Mouse (Mus musculus): Measurements from ENCODE around the gene Gfer.
A peak's percentile ranks its signal among the peaks of the same experiment; 100 is the strongest.
"Not testable (repeated sequence)": the region's sequence is repeated elsewhere in the genome, so short reads cannot be mapped to it uniquely, and the experiment has no call there.

Gene Gfer

DNA sequence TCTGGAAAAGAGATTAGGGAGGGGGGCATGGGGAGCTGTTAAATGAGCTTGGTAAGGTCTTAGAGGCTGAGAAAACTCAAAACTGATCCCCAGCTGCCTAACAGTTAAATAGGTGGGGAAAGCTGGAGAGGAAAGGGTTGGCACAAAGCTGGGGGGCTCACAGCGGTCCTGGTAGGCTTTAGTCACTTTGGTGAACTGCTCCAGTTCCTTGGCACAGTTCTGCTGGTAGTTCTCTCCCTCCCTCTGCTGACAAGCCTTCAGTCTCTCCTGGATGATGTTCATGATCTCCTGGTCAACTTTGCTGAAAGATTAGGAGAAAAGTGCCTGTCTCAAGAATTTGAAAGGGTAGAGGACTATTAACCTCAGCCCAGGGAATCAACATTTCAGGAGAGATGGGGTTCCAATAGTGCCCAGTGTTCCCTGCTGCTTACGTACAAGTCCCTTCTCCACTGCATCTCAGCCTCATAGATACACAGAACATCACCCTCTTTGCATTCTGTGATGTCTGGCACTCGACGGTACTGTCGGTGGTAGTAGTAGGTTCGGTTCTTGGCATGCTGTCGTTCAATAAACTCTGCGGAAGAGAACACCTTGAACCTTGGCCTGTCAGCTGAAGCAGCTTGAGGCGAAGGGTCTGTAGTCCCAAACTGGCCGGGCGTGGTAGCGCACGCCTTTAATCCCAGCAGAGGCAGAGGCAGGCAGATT, 26.4 kb upstream of the Gfer start:
- DNase-seq (ENCODE audit: low spot score): no peak

DNA sequence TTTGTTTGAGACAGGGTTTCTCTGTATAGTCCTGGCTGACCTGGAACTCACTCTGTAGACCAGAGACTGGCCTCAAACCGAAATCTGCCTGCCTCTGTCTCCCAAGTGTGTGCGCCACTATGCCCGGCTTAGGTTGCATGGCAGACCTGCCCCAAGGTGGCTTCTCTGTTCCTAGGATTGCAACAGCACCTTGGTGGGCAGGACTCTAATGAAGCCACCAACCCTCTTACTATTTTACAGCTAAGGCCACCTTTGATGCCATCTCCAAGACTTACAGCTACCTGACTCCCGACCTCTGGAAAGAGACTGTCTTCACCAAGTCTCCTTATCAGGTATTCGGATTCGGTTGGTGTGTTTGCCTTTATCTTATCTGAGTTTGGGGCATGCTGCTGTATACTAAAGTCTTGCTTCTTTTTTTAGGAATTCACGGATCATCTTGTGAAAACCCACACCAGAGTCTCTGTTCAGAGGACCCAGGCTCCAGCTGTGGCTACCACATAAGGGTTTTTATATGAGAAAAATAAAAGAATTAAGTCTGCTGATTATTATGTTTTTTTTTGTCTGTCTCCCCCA, 25.5 kb upstream of the Gfer start:
- DNase-seq (ENCODE audit: low spot score): not testable (repeated sequence)

DNA sequence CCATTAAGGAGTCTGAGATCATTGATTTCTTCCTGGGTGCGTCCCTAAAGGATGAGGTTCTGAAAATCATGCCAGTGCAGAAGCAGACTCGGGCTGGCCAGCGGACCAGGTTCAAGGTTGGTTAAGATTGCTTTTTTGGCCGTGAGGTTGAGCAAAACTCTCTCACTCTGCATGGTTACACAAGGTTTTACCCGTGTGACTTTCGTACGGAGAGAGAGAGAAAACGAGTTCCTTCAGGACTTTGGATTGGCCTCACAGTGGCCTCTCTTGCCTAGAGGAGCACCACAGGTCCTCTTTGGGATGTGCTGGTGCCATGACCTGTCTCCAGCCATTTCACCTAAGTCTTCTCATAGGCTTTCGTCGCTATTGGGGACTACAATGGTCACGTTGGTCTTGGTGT, 24.7 kb upstream of the Gfer start:
- not testable (repeated sequence) for DNase-seq (ENCODE audit: low spot score)

DNA sequence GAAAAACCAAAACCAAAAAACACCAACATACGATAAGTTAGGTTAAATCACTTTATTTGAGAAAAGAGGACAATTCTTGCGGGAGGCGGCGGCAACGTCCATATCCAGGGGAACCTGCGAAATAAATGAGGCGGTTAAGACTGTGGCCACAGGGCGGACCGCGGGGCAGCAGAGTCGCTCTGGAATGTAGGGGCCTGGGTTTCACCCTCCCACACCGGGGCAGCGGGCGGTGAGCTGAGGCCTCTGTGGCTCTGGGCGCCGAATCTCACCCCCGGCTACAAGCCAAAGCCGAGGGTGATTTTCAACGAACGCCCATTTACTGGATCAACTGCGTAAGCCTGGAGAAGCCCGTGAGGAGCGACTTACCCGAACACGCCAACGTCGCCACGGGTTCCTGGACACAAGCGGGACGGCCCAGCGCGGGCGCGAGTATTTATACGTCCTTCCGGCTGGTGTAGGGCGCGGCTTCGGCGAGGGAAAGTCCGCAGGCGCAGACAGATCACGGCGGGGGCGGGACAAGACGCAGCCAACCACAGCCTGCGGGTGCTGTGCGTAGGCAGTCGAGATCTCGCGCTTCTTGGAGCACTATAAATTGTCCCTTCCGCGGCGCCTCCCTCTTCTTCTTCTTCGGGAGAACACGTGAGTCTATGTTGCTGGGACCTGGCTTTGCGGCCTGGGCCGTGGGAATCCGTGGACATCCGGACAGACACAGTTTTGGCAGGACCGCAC, 23.7 kb upstream of the Gfer start:
- DNase-seq (ENCODE audit: low spot score): peak; percentile 98

DNA sequence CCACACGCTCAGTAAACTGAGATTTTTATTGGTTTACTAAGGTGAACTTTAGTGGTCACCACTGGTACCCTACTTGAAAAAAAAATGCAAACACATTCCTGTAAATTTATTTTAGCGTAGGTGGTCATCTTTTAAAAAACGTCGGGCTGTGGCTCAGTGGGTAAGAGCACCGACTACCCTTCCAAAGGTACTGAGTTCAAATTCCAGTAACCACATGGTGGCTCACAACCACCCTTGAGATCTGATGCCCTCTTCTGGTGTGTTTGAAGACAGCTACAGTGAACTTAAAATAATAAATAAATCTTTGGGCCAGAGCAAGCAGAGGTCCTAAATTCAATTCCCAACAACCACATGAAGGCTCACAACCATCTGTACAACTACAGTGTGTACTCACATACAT, 23.0 kb upstream of the Gfer start:
- DNase-seq (ENCODE audit: low spot score): not testable (repeated sequence)

DNA sequence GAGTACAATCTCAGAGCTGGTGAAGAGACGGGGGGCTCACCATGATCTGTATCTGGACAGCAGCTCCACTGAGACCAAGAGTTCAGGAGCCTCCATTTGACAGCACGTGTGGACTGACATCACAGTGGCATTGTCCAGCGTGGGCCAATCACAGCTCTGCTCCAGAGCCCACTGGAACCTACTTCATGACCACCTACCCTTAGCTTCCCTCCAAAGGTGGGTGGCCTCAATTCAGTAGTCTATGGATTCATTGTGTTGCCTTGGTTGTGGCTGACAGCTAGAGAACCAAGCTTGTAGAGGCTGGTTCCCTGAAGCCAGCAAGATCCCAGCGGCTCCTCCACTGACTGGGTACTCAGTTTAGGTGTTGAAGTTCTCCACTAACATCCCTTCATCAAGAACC, 22.0 kb upstream of the Gfer start, which contains the start of the genes Rnf151 and Rps2:
Gene Rnf151, minus strand, starts transcription at position 121 of the 400 bp plus-strand sequence.
Gene Rps2, plus strand, starts transcription at position 174 of the 400 bp plus-strand sequence.
- no peak for DNase-seq (ENCODE audit: low spot score)

DNA sequence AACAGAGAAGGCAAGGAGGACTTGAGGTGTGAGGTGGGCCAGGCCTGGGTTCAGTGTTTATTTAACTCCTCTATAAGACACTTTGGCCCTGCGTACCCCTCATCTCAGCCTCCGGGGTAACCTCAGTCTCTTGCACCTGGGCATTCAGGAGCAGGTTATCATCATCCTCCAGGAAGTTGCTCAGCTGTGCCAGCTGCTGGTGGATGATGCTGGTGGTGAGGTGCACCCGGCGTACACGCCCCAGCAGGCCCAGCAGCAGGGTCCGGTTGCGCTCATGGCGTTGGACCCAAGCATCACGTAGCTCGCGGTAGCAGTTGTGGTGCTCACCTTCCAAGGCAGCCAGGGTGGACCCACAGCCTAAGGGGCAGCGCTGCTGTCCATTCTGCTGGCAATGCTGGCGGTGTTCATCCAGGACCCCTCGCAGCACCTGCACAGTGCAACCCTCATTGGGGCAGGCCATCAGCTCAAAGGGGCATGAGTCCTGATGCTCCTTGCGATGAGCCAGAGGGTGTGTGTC, 20.3 kb upstream of the Gfer start:
- no peak for DNase-seq (ENCODE audit: low spot score)

DNA sequence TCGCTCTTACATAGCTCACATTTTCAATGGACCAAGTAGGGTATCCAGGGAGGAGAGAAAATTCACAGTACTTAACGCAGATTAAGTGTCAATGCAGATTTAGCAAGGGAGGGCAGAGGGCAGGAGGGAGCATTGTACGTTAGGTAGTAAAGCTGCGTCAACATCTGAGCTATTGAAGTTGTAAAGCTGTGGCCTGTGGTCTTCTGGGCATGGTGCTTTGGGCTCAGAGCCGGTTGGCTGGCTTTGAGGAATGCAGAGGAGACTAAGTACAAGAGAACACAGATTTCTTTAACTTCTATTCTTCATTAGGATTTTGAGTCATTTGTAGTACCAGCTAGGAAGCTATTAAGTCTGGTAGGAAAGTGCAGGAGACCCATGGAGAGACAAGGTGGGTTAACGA, 19.6 kb upstream of the Gfer start:
- no peak for DNase-seq (ENCODE audit: low spot score)

DNA sequence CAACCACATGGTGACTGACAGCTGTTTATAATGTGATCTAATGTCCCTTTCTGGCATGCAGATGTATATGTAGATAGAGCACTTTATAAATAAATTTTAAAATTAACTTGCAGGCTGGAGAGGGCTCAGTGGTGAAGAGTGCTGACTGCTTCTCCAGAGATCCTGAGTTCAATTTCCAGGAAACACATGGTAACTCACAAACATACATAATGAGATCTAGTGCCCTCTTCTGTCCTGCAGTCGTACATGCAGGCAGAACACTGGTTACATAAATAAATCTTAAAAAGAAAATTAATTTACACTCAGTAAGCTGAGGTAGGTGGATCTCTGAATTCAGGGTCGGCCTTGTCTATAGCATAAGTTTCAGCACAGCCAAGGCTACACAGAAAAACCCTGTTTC, 12.7 kb upstream of the Gfer start:
- DNase-seq (ENCODE audit: low spot score): no peak

DNA sequence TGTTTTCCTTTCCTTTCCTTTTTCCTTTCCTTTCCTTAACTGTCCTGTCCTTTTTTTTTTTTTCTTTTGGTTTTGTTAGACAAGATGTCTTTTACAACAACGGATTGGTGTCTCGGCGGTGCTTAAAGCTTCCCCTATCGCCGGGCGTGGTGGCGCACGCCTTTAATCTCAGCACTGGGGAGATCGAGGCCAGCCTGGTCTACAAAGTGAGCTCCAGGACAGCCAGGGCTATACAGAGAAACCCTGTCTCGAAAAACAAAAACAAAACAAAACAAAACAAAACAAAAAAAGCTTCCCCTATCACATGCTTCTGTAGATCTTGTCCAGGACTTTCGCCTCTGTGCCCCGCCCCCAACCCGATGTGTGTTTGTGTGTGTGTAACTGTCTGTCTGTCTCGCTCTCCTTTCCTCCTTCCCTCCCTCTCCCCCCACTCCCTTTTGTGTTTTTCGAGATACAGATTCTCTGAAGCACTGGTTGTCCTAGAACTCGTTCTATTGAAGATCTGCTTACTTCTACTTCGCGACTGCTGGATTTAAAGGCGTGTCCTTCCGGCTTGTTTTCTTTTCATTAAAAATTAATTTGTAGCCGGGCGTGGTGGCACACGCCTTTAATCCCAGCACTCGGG, 12.0 kb upstream of the Gfer start:
- no peak for DNase-seq (ENCODE audit: low spot score)

DNA sequence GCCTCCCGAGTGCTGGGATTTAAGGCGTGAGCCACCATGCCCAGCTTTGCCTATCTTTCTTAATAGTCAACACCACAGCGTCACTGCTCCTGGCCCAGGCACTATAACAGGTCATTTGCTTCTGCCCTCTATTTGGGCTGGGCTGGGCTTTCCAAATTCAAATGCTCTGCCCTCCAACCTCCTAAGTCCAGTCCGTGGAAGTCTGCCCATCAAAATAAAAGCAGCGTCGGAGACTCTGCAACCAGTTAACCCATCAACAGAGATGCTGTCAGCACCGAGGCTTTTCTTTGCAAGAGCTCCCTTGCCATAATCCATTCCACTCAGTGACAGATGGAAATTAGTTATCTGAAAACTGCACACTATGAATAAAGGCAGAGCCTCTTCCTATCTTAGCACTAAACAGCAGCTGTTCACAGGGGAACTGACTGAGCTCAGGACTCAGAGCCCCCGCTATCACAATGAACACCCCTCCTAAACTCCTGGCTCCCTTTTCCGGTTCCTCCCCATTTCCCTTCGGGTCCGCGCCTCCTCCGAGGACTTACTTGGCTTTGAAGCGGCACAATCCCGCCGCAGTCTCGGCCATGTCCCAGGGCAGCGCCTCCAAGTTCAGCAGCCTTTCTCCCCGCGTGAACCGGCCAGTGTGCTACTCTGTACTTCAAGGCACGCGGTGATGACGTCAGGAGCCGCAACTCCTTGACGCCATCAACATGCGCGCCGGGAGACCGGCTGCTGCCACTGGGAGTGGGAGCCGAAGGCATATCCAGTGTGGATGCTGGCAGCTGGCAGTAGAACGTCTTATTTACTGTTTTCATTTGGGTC, 11.2 kb upstream of the Gfer start, which contains the start of gene Tbl3:
Gene Tbl3, minus strand, starts transcription at position 679 of the 819 bp plus-strand sequence.
- peak; percentile 92 for DNase-seq (ENCODE audit: low spot score)

DNA sequence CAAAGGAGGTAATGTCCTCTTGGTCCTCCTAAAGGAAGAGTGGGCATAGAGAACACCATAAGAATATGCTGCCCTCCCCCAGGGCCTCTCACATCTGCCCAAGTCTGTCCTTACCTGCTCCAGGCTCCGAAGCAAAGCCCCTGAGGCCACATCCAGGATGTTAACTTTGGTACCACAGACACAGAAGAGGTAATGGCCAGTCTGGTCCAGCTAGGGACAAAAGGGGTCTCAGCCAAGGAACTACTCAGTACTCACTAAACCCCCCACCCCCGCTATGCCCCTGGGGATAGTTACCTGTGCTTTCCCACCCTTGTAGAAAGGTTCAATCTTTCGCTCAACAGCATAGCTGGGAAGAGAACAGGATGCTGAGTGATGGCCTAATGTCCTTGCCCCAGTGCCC, 9.9 kb upstream of the Gfer start:
- no peak for DNase-seq (ENCODE audit: low spot score)

DNA sequence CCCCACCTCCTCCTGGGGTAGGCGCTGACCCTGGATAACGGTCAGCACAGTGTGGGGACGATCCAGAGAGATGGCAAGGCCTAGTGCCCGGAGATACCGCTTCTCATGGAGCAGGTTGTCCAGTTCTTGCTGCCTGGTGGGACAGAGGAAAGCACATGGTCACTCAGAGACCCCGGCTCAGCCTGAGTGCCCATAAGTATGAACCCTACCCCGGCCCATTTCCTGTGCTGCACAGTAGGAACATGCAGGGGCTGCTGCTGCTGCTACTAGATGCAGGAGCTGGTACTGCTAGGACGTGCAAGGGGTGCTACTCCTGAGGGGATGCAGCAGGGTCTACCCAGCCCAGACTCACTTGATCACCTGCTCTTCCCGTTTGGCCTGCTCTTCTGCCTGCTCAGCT, 5.3 kb upstream of the Gfer start:
- no peak for DNase-seq (ENCODE audit: low spot score)

DNA sequence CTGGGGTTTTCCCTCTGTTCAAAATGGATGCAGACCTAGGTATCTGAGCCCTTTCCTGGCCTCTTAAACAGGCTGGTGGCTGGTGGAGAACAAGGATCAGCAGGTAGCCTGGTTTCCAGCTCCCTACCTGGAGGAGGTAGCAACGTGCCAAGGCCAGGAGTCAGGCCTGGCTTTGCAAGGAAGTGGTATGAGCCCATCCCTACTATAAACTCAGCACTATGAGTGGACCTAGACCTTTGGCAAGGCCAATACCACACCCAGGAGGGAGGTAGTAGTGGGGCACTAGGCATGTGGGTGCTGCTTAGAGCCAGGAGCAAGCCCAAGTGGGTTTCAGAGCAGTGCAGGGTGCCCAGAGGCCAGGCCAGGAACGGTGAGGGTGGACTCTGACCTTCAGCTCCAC, 3.5 kb upstream of the Gfer start:
- no peak for DNase-seq (ENCODE audit: low spot score)

DNA sequence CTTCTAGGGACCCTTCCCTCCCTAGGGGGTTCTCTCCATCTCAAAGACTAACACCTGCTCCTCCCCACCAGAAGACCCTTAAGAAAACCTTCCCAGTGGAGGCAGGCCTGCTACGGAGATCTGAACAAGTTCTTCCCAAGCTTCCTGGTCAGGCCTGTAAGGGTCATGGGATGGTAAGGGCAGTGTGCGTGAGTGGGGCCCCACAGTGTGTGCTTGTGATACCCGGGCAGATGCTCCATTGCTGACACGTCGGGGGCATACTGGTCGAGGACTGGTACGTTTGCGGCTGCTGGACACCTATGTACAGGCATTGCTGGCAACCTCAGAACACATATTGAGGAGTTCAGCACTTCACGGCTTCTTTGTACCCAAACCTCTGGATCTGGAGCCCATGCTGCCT, 2.8 kb upstream of the Gfer start:
- DNase-seq (ENCODE audit: low spot score): no peak

DNA sequence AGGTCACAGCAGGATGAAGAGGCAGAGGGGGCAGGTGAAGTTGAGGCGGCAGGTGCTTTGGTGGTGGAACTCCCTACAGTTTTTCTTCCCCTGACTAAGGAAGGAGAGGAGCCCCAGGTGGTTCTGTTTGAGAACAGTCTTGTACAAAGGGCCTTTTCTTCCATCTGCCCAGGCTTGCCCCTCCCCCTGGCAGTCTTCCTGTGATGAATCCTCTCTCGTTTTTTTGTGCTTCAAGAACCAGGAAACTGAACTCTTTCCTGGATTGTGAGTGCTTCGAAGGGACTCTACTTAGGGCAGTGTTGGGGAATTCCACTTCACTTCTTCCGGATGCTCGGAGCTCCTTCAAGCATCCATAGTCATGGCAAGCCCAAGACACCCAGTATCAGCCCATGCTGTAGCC, 2.0 kb upstream of the Gfer start:
- DNase-seq (ENCODE audit: low spot score): no peak

DNA sequence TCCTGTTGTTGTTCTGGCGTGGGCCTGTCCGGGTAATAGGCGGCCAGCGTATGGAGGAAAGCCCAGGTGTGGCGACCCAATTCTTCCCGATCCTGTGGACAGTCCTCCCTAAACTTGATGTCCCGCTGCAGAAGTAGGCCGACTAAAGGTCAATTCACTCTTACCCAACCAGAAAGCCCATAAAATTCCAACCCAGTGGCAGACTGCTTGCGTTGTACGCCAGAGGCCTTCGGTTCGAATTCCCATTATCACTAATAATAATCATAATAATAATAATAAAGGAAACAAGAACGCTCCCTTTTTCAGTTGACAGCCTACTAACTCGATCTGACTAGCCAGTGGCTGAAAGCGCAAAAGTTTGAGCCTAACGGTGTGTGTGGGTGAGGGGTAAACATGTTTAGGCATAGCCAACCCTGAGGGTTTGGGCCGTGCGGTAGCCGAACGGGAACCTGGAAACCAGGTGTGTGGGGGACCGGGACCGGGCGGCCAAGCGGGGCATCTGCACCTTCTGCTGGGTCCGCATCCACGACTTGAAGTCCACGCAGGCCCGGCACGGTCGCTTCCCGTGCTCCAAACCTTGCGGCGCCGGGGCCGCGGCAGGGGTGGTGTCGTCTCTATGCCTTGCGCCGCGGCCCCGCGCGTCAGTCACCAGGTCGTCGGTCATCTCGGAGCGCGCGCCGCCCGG, 488 bp downstream of the Gfer start:
- DNase-seq (ENCODE audit: low spot score): no peak

DNA sequence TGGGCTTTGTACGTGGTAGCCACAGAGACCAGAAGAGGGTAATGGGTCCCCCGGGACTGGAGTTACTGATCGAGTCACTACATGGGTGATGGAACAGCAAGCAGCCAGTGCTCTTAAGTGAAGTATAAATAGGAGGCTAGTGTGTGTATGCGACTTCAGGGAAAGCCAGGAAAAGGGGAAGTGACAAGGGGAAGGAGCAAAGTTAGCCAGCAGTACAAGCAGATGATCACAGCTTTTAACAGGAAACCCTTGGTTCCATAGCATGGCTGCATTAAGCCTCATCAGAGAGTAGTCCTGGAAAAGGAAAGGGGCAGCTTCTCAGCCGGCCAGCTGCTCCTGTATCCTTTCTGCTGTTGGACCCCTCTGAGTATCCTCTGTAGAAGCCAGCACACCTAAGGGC, 3.6 kb downstream of the Gfer start:
- DNase-seq (ENCODE audit: low spot score): no peak

DNA sequence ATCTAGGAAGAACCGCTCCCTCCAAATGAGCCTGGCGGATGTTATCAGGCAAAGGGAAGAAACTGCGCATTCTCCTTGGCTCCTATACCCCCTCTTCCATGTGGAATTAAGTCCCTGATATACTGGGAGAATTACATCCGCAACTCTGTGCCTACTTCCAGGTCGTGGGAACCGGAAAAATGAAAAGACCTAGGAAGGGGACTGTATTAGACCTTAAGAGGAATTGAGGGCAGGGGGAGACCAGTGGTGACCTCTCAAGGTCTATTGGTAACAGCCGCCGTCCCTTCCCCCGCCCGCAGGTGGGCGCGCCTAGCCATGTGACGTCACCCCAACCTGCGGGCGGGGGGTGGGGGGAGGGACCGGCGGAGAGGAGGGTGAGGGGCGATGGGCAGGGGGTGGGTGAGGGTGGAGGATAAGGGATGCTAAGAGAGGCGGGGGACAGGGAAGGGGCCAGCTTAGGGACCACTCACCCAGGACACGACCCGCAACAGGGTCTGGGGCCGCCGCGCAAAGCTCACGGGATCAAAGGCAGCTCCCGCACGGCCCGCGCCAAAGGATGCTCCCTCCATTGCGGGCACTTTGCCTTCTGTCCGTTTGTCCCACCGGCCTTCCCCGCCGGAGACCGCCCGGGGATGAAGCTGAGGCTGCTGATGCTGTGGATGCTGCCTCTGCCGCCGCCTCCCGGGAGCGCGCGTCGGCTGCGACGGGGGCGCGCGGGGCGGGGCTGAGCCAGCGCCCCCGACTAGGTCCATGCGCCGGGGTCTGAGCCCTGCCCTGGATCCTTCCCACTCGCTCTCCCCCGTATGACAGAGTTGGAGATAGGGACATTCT, 6.5 kb downstream of the Gfer start, which contains the start of gene Syngr3:
Gene Syngr3, minus strand, starts transcription at position 705 of the 831 bp plus-strand sequence.
- DNase-seq (ENCODE audit: low spot score): no peak

DNA sequence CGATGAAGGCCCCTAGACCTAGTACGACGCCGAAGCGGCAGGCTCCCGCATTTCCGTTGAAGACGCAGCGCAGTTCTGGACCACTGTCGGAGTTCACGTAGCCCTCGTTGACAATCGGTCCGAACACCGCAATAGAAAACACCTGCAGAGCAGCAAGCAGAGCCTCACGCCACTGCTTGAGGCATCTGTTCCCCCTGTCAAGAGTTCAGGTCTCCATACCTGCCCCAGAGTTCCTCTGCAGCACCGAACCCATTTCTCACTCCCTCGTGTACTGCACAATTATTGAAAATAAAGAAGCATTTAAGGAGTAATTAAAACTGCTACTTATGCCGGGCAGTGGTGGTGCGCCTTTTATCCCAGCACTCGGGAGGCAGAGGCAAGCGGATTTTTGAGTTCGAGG, 8.4 kb downstream of the Gfer start:
- DNase-seq (ENCODE audit: low spot score): no peak
